In genomic region chr9:26776122-26776902, GRCm38 (mm10) we compare ENCODE assay signal across 8 mouse cellular contexts. TPM values are rescaled to one million over a fixed set of nuclear protein-coding genes. Genes with fewer than 3 reads are reported as not detected.
A peak's percentile ranks its signal among the peaks of the same experiment; 100 is the strongest.
DNase-seq lines count a peak whose midpoint lies in the region; ATAC-seq and TF ChIP-seq lines count a peak whose summit lies in the region.

No protein-coding gene starts in this region.

- no peak overlapping the region for H3K4me2 ChIP-seq in neural tube, embryonic 12.5 days (replicated peaks)

- no peak overlapping the region for H3K27ac ChIP-seq in heart, embryonic 10.5 days
- no peak overlapping the region for H3K27ac ChIP-seq in left cerebral cortex, adult 2 months
- no peak overlapping the region for H3K27ac ChIP-seq in neural tube, embryonic 12.5 days

- TF ChIP-seq CTCF in left cerebral cortex, adult 2 months (IDR thresholded peaks at IDR 0.05): peak; percentile 83

- no peaks in the 10 kb centered on the region for H3K36me3 ChIP-seq in heart, embryonic 10.5 days
- H3K36me3 ChIP-seq in neural tube, embryonic 12.5 days: no peaks in the 10 kb centered on the region

- H3K9ac ChIP-seq in neural tube, embryonic 12.5 days: no peak overlapping the region

- H3K9me3 ChIP-seq in heart, embryonic 10.5 days: no peaks in the 10 kb centered on the region
- no peaks in the 10 kb centered on the region for H3K9me3 ChIP-seq in neural tube, embryonic 12.5 days

- WGBS in heart, embryonic 10.5 days: 57% methylated on average over 6 of the region's 6 CpGs
- WGBS in neural tube, embryonic 12.5 days: 58% methylated on average over 6 of the region's 6 CpGs

- DNase-seq in heart, adult 9 months (ENCODE audit: low spot score in 2 of 2): peak; percentile 14 to 22
- no peak for DNase-seq in heart, embryonic 10.5 days (ENCODE audit: low spot score)
- DNase-seq in ES-CJ7 (ENCODE audit: low read depth, low spot score): peak; percentile 71
- DNase-seq in cerebellum, postnatal 10 days: peak; percentile 77 to 84
- DNase-seq in heart, postnatal 36 days: peak; percentile 11 to 18
- DNase-seq in left cerebral cortex, adult 2 months (ENCODE audit: extremely low spot score in 1 of 2, low spot score in 2 of 2): peak; percentile 48 to 50

- no peak overlapping the region for H3K4me3 ChIP-seq in heart, embryonic 10.5 days
- H3K4me3 ChIP-seq in left cerebral cortex, adult 2 months: no peak overlapping the region
- no peak overlapping the region for H3K4me3 ChIP-seq in neural tube, embryonic 12.5 days

- peak; percentile 76 for ATAC-seq in neural tube, embryonic 12.5 days (ENCODE audit: low FRiP score, low read depth)
- ATAC-seq in activated CD4-positive, CD25-positive, alpha-beta regulatory T cell, adult 4 months: no peak

- no peaks in the 10 kb centered on the region for H3K27me3 ChIP-seq in heart, embryonic 10.5 days (ENCODE audit: insufficient read depth, poor library complexity, severe bottlenecking)
- no peaks in the 10 kb centered on the region for H3K27me3 ChIP-seq in neural tube, embryonic 12.5 days (replicated peaks)

- intact Hi-C loops in heart, postnatal 36 days (cut with DNase I): loop anchor here (1.0 to 10.0 kb wide), 2 partner anchors 1082 to 1120 kb away; no protein-coding TSS in a partner anchor
- intact Hi-C loops in left cerebral cortex, adult 2 months (cut with DNase I): loop anchor here (1.0 to 5.0 kb wide), 4 partner anchors 654 to 1120 kb away; no protein-coding TSS in a partner anchor

- H3K4me1 ChIP-seq in heart, embryonic 10.5 days: no peaks in the 10 kb centered on the region
- H3K4me1 ChIP-seq in neural tube, embryonic 12.5 days: no peaks in the 10 kb centered on the region

RNA-seq across cellular contexts. Expression of gene Glb1l2, which starts 30.0 kb away (rescaled TPM):
- polyA plus RNA-seq in heart, embryonic 10.5 days (2016; fragmentation: Nextera tagmentation; extraction: Ambion mirVana): 1.2 TPM in 2 replicates
- total RNA-seq in heart, postnatal 36 days (2021): under 1 TPM; 0.16 to 0.56 TPM
- under 1 TPM in 1 of 2 experiments, not detected in 1; 0.23 TPM for total RNA-seq in left cerebral cortex, adult 2 months (2021)
- polyA plus RNA-seq in neural tube, embryonic 12.5 days (2016; fragmentation: Nextera tagmentation; extraction: Ambion mirVana): 2.8 and 3.1 TPM in 2 replicates
- polyA plus RNA-seq in activated CD4-positive, CD25-positive, alpha-beta regulatory T cell, adult 4 months (2017; shearing (Covaris generic)): not detected

RNA-seq across cellular contexts. Expression of gene B3gat1, which starts 42.8 kb away (rescaled TPM):
- not detected in 2 replicates for polyA plus RNA-seq in heart, embryonic 10.5 days (2016; fragmentation: Nextera tagmentation; extraction: Ambion mirVana)
- total RNA-seq in heart, postnatal 36 days (2021): not detected
- 100 to 1,000 TPM; 212 to 225 TPM for total RNA-seq in left cerebral cortex, adult 2 months (2021)
- polyA plus RNA-seq in neural tube, embryonic 12.5 days (2016; fragmentation: Nextera tagmentation; extraction: Ambion mirVana): 13.8 and 14.4 TPM in 2 replicates
- polyA plus RNA-seq in activated CD4-positive, CD25-positive, alpha-beta regulatory T cell, adult 4 months (2017; shearing (Covaris generic)): not detected

Comparison
In these comparisons a context has a peak if more than half of its experiments do, and no peak if none do; other contexts are left out.
1. RNA of gene B3gat1, which starts 42.8 kb away (polyA plus RNA-seq): 13.8 to 14.4 TPM in neural tube, embryonic 12.5 days; not detected in heart, embryonic 10.5 days and not detected in activated CD4-positive, CD25-positive, alpha-beta regulatory T cell, adult 4 months; every median in the first group is over 10 times any median in the second.